Mouse (Mus musculus) forebrain, embryonic 15.5 days (tissue): Measurements from ENCODE around the gene H6pd. TPM values are rescaled to one million over a fixed set of nuclear protein-coding genes. Genes with fewer than 3 reads are reported as not detected.

Source experiments
- ATAC-seq: fragments of 200-750 bp; cut with Nextera tagmentation; replicated peaks from 2 replicates; pipeline ENCODE4 v1.8.0; 2017; ENCODE audit warnings: mild to moderate bottlenecking, moderate TSS enrichment, moderate library complexity
- H3K27ac ChIP-seq: fragments of 300-500 bp; sonication (generic); replicated peaks from 2 replicates; pipeline ENCODE4 v1.5.1; 2015; ENCODE audit warnings: mild to moderate bottlenecking, inconsistent platforms
- H3K27me3 ChIP-seq: fragments of 300-500 bp; sonication (generic); 2 replicates; pipeline ENCODE4 v1.6.1; 2015; ENCODE audit warnings: inconsistent platforms
- H3K36me3 ChIP-seq: fragments of 300-500 bp; sonication (generic); 2 replicates; pipeline ENCODE4 v1.6.1; 2015; ENCODE audit warnings: mild to moderate bottlenecking, inconsistent platforms
- H3K4me1 ChIP-seq: fragments of 300-500 bp; sonication (generic); 2 replicates; pipeline ENCODE4 v1.6.1; 2015; ENCODE audit warnings: inconsistent platforms
- H3K4me2 ChIP-seq: fragments of 300-500 bp; sonication (generic); replicated peaks from 2 replicates; pipeline ENCODE4 v1.6.1; 2015; ENCODE audit warnings: mild to moderate bottlenecking, inconsistent platforms
- H3K4me3 ChIP-seq: fragments of 300-500 bp; sonication (generic); 2 replicates; pipeline ENCODE4 v1.5.1; 2015; ENCODE audit warnings: mild to moderate bottlenecking, inconsistent platforms
- H3K9ac ChIP-seq: fragments of 300-500 bp; sonication (generic); replicated peaks from 2 replicates; pipeline ENCODE4 v1.6.1; 2015; ENCODE audit warnings: mild to moderate bottlenecking, inconsistent platforms
- H3K9me3 ChIP-seq: fragments of 300-500 bp; sonication (generic); 2 replicates; pipeline ENCODE4 v1.6.1; 2016; ENCODE audit warnings: inconsistent platforms
- WGBS: fragments of 180-500 bp; shearing (Covaris S2); methylation state at CpG from one replicate; pipeline ENCODE4 v1.1.7; 2015; ENCODE audit warnings: mixed read lengths; 5-methylcytosine and 5-hydroxymethylcytosine counted together
- polyA plus RNA-seq: library from polyadenylated mRNA; unstranded; fragments of >200 nt; fragmentation: Nextera tagmentation; extraction: Ambion mirVana; gene quantifications from 2 replicates; pipeline ENCODE4 v1.2.1, GENCODE M21; 2015

Gene H6pd
- polyA plus RNA-seq = 1.2 and 1.5 TPM in 2 replicates

GRCm38 (mm10) chr4:150008853-150009586 is at the start of gene H6pd:
Gene H6pd (minus strand): TSS chr4:150009023.
- peak within 1 kb of the TSS; percentile 88 for H3K4me2 ChIP-seq
- no peaks in the 10 kb centered on the region for H3K9me3 ChIP-seq
- peak within 1 kb of the TSS; percentile 65 for H3K4me3 ChIP-seq
- H3K27ac ChIP-seq = peak within 1 kb of the TSS; percentile 86
- peak; percentile 87 for ATAC-seq
- H3K9ac ChIP-seq = peak within 1 kb of the TSS; percentile 68
- H3K27me3 ChIP-seq = no peaks in the 10 kb centered on the region
- WGBS = 6% methylated on average over 39 of the region's 52 CpGs
- H3K4me1 ChIP-seq = peaks cover 7% of the 10 kb centered on the region; the same call in 1 of the 2 replicates
- H3K36me3 ChIP-seq = no peaks in the 10 kb centered on the region

- Histone ChIP-seq H3K9me3 (no peaks in the 10 kb centered on the region), H3K4me2 (no peak overlapping the region), H3K4me1 (no peaks in the 10 kb centered on the region), H3K9ac (no peak overlapping the region), H3K27me3 (no peaks in the 10 kb centered on the region), H3K27ac (no peak overlapping the region), H3K4me3 (no peak overlapping the region), H3K36me3 (no peaks in the 10 kb centered on the region)
- 94% methylated on average over 12 of the region's 12 CpGs for WGBS
- no peak for ATAC-seq
Observed at GRCm38 (mm10) chr4:150057722-150058121, 48.9 kb upstream of the H6pd start.

GRCm38 (mm10) chr4:150056171-150056570 is 47.3 kb upstream of the H6pd start:
- H3K4me3 ChIP-seq = no peak overlapping the region
- ATAC-seq = no peak
- WGBS = 87% methylated on average over 7 of the region's 7 CpGs
- H3K9ac ChIP-seq = no peak overlapping the region
- no peak overlapping the region for H3K27ac ChIP-seq
- no peak overlapping the region for H3K4me2 ChIP-seq
- H3K9me3 ChIP-seq = no peaks in the 10 kb centered on the region
- H3K4me1 ChIP-seq = no peaks in the 10 kb centered on the region
- 0 out of 2 replicates have a peak, but pooled peaks cover 3% of the 10 kb centered on the region for H3K27me3 ChIP-seq
- H3K36me3 ChIP-seq = no peaks in the 10 kb centered on the region

DNA sequence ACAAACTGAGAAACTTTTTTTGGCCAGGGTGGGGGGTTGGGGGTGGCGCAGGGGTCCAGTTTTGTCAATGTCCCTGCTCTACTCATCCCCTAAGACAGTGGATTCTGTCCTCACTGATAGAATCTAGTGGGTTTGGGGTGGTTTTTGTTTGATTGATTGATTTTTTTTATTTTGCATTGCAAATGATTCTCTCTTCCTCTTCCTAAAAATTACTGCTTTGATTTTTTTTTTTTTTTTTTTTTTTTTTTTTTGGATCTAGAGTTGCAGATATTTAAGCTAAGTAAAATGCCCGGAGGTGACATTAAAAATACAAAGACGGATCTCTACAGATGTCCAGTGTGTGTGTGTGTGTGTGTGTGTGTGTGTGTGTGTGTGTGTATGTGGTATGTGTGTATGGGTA is 43.6 kb upstream of the H6pd start:
- Histone ChIP-seq H3K4me2 (no peak overlapping the region), H3K27me3 (peaks cover 36% of the 10 kb centered on the region), H3K4me1 (peaks cover 19% of the 10 kb centered on the region), H3K27ac (no peak overlapping the region), H3K36me3 (no peaks in the 10 kb centered on the region), H3K9me3 (no peaks in the 10 kb centered on the region), H3K9ac (no peak overlapping the region), H3K4me3 (no peak overlapping the region)
- no peak for ATAC-seq
- 98% methylated on average over 3 of the region's 3 CpGs for WGBS

DNA sequence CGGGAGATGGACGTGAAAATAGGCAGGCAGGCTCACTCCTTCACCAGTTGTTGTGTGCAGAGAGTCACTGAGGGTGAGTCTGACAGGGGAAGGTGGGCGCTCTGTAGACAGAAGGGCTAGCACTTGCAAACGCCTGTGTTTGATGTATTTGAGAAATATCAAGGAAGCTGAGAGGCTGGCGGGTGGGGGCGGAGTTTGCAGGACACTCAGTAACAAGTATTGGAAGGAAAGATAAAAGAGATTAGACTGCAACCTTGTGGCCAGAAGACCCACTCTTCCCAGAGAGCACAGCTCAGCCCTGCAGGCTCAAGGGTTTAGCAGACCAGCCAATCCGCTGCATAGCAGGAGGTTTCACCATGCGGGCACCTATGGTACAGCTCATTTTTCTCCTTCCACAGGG is 42.7 kb upstream of the H6pd start:
- Histone ChIP-seq H3K4me1 (peaks cover 19% of the 10 kb centered on the region), H3K27ac (no peak overlapping the region), H3K9me3 (no peaks in the 10 kb centered on the region), H3K4me3 (no peak overlapping the region), H3K27me3 (peaks cover 39% of the 10 kb centered on the region), H3K4me2 (no peak overlapping the region), H3K36me3 (no peaks in the 10 kb centered on the region), H3K9ac (no peak overlapping the region)
- ATAC-seq = no peak
- 78% methylated on average over 8 of the region's 8 CpGs for WGBS

GRCm38 (mm10) chr4:150049564-150050226 is 40.9 kb upstream of the H6pd start:
- Histone ChIP-seq H3K9ac (no peak overlapping the region), H3K4me1 (peaks cover 19% of the 10 kb centered on the region), H3K27me3 (peaks cover 39% of the 10 kb centered on the region), H3K36me3 (no peaks in the 10 kb centered on the region), H3K27ac (no peak overlapping the region), H3K4me3 (no peak overlapping the region), H3K9me3 (no peaks in the 10 kb centered on the region), H3K4me2 (no peak overlapping the region)
- WGBS = 18% methylated on average over 13 of the region's 13 CpGs
- ATAC-seq = no peak

DNA sequence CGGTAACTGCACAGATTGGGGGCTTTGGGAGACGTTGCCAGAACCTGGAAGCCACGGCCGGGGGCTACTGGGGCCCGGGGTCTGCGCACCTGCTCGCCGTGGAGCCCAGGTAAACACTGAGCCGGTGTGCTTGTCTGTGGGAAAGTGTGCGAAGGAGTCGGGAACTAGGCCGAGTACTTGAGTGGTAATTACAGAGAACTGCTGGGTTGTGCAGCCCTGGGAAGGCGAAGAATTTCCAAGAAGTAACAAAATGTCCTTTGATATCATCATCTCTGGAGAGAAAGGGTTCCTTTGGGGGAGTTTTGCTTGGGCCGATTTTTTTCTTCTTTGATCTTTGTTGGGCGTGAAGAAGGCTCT is 40.3 kb upstream of the H6pd start:
- Histone ChIP-seq H3K4me3 (peak overlapping the region; percentile 38), H3K4me2 (peak overlapping the region; percentile 85), H3K27me3 (peaks cover 39% of the 10 kb centered on the region), H3K9me3 (no peaks in the 10 kb centered on the region), H3K9ac (no peak overlapping the region), H3K4me1 (peaks cover 19% of the 10 kb centered on the region), H3K36me3 (no peaks in the 10 kb centered on the region), H3K27ac (no peak overlapping the region)
- 22% methylated on average over 15 of the region's 15 CpGs for WGBS
- no peak for ATAC-seq

GRCm38 (mm10) chr4:150048478-150049156 is 39.8 kb upstream of the H6pd start:
- Histone ChIP-seq H3K4me3 (peak overlapping the region; percentile 38), H3K9ac (peak overlapping the region; percentile 16; the same call in 1 of the 2 replicates), H3K4me2 (peak overlapping the region; percentile 85), H3K4me1 (peaks cover 19% of the 10 kb centered on the region), H3K27me3 (peaks cover 39% of the 10 kb centered on the region), H3K9me3 (no peaks in the 10 kb centered on the region), H3K27ac (no peak overlapping the region), H3K36me3 (no peaks in the 10 kb centered on the region)
- no peak; the same call in 1 of the 2 replicates for ATAC-seq
- WGBS = under 1% methylated on average over 49 of the region's 49 CpGs

- H3K4me2 ChIP-seq = peak overlapping the region; percentile 85
- H3K9ac ChIP-seq = 0 out of 2 replicates have a peak overlapping the region, but pooled peaks have one; percentile 16
- no peak overlapping the region for H3K27ac ChIP-seq
- no peaks in the 10 kb centered on the region for H3K9me3 ChIP-seq
- peaks cover 19% of the 10 kb centered on the region for H3K4me1 ChIP-seq
- no peaks in the 10 kb centered on the region for H3K36me3 ChIP-seq
- WGBS = under 1% methylated on average over 20 of the region's 20 CpGs
- peaks cover 39% of the 10 kb centered on the region for H3K27me3 ChIP-seq
- ATAC-seq = peak; percentile 43; the same call in 1 of the 2 replicates
- H3K4me3 ChIP-seq = peak overlapping the region; percentile 38
Observed at GRCm38 (mm10) chr4:150048038-150048437, 39.2 kb upstream of the H6pd start.

GRCm38 (mm10) chr4:150043591-150043990 is 34.8 kb upstream of the H6pd start:
- Histone ChIP-seq H3K9ac (no peak overlapping the region), H3K9me3 (no peaks in the 10 kb centered on the region), H3K4me3 (no peak overlapping the region), H3K27ac (no peak overlapping the region), H3K27me3 (peaks cover 18% of the 10 kb centered on the region), H3K4me1 (peaks cover 12% of the 10 kb centered on the region), H3K36me3 (no peaks in the 10 kb centered on the region), H3K4me2 (no peak overlapping the region)
- WGBS = 96% methylated on average over 9 of the region's 9 CpGs
- ATAC-seq = no peak

- no peaks in the 10 kb centered on the region for H3K4me1 ChIP-seq
- ATAC-seq = no peak
Observed at GRCm38 (mm10) chr4:150041346-150042110, 32.7 kb upstream of the H6pd start.

More at GRCm38 (mm10) chr4:150041346-150042110, 32.7 kb upstream of the H6pd start:
- Histone ChIP-seq H3K9me3 (no peaks in the 10 kb centered on the region), H3K27ac (no peak overlapping the region), H3K27me3 (0 out of 2 replicates have a peak, but pooled peaks cover 4% of the 10 kb centered on the region), H3K36me3 (no peaks in the 10 kb centered on the region), H3K4me2 (no peak overlapping the region), H3K9ac (no peak overlapping the region), H3K4me3 (no peak overlapping the region)
- 84% methylated on average over 10 of the region's 10 CpGs for WGBS
